Mouse (Mus musculus) B cell, adult 62 days (primary cell): ENCODE data around the gene Myo1b. TPM values are rescaled to one million over a fixed set of nuclear protein-coding genes. Genes with fewer than 3 reads are reported as not detected.

ENCODE experiments used
- total RNA-seq: library from RNA; stranded (reverse); gene quantifications from 4 replicates; pipeline ENCODE4 v1.2.4, GENCODE M21; 2023

Gene Myo1b
- total RNA-seq: 0.75 to 1.7 TPM (median 1.5 TPM) in 3 of 4 replicates, not detected in the other

DNA sequence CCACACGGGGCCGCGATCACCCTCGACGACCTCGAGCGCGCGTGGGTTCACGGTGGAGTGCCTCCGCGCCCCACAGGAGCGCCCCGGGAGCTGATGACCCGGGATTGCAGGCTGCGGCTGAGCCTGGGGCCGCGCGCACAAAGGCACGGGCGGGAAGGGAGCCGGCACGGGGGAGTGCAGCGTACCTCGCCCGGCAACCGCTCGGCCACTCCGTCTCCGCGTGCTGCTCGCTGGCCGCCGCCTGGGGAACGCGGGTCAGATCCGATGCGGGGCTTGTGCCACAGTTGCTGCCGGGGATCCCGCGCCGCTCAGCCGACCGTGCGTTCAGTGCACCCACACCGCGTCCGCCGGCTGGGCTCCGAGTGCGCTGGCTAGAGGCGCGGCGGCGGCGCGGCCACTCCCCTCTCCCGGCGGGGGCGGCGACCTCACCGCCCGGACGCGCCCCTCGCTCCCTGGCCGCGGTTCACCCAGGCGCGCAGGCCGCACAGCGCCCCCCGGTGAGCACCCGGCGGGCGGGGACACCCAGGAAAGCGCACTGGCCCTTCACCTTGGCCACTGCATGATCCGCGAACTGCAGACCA lies at the start of gene Myo1b:
Gene Myo1b (minus strand): TSS at position 496 of the 581 bp plus-strand sequence.

Other genes with a start within 250 kb of the Myo1b start
- 55.4 to 58.6 TPM (median 57.9 TPM) in 4 replicates for gene Stat4, start 71.1 kb upstream of the Myo1b start, total RNA-seq
- 128 to 149 TPM (median 139 TPM) in 4 replicates for gene Stat1, start 203.4 kb upstream of the Myo1b start, total RNA-seq